Mouse (Mus musculus): ENCODE measurements around the gene Fscn3. TPM values are rescaled to one million over a fixed set of nuclear protein-coding genes. Genes with fewer than 3 reads are reported as not detected.

Fscn3 gene
- 0.10 TPM in 1 of 2 replicates, not detected in the other for polyA plus RNA-seq (2012; rRNA removed)

GRCm38 (mm10) chr6:28427096-28427839, at the start of gene Fscn3:
Fscn3 (plus strand) TSS chr6:28427789.

GRCm38 (mm10) chr6:28397681-28398203, 29.8 kb upstream of the Fscn3 start, which contains the start of gene Zfp800:
Zfp800 (minus strand) TSS chr6:28398005.

GRCm38 (mm10) chr6:28423313-28423712, 4.3 kb upstream of the Fscn3 start, which contains the start of gene Arf5:
Arf5 (plus strand) TSS chr6:28423560.

DNA sequence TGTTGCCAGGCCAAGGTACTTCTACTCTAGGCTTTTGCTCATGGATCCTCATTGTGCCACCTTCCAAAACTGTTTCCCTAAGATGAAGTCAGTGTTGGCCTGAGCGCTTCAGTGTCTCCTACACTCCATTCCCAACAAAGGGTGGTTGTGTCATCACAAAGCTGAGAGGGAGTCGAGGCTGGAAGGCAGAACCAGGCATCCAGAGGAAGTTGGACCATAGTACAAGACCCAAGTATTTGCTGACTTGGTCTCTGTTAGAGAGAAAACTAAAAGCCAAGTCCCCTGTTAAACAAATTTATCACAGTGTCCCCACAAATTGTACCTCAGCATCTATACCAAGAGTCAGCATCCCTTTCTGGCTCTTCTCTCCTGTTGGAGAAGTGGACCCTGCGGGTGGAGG, 701 bp downstream of the Fscn3 start, which contains the start of gene Gcc1:
TSS of gene Gcc1 (minus strand) at position 101 of the 400 bp plus-strand sequence.

DNA sequence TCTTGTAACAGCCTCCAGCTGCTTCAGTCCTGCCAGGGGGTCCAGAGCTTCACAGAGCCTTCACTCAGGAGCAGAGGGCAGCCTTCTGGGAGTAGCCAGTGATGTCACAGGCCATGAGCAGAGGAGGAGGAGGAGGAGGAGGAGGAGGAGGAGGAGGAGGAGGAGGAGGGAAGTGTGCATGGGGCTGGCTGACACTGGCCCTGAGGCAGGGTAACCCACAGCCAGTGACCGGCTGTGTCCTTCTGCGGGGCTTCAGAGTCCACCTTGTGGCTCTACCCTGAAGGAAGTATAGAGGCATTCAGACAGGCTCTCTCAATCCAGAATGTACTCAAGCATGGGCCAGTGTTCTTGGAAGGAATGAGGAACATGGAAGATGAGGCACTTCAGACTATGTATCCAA, 21.7 kb downstream of the Fscn3 start, which contains the start of gene Pax4:
TSS of gene Pax4 (minus strand) at position 101 of the 400 bp plus-strand sequence.

DNA sequence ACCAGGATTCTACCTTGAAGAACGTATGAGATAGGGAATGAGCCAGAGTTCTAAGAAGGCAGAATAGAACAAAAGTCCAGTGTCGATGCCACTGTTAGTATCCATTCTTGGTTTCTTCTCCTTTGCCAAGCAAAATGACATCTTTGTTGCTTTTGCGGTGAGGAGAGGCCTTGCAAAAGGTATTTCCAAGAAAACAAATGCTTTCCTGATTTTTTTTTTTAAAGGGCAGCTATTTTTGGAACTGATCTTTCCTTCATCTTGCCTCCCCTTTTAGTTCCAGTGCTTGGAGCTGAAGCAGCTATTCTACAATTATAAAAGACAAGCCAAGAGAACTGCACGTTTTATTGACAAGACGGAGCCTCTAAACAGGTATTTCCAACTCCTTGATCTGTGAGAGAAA, 47.2 kb downstream of the Fscn3 start, which contains the start of gene Snd1:
TSS of gene Snd1 (plus strand) at position 301 of the 400 bp plus-strand sequence.

Other genes starting within 250 kb of the Fscn3 start
- gene Zfp800, start 29.8 kb upstream of the Fscn3 start, polyA plus RNA-seq (2012; rRNA removed): 0.66 and 1.1 TPM in 2 replicates
- gene Arf5, start 4.2 kb upstream of the Fscn3 start, polyA plus RNA-seq (2012; rRNA removed): 341 and 679 TPM in 2 replicates
- gene Gcc1, start 601 bp downstream of the Fscn3 start, polyA plus RNA-seq (2012; rRNA removed): 2.8 and 3.8 TPM in 2 replicates
- gene Pax4, start 21.6 kb downstream of the Fscn3 start, polyA plus RNA-seq (2012; rRNA removed): not detected in 2 replicates
- 51.5 and 58.1 TPM in 2 replicates for gene Snd1, start 47.4 kb downstream of the Fscn3 start, polyA plus RNA-seq (2012; rRNA removed)